Mouse (Mus musculus): Measurements from ENCODE around the gene Serpine1.

DNA sequence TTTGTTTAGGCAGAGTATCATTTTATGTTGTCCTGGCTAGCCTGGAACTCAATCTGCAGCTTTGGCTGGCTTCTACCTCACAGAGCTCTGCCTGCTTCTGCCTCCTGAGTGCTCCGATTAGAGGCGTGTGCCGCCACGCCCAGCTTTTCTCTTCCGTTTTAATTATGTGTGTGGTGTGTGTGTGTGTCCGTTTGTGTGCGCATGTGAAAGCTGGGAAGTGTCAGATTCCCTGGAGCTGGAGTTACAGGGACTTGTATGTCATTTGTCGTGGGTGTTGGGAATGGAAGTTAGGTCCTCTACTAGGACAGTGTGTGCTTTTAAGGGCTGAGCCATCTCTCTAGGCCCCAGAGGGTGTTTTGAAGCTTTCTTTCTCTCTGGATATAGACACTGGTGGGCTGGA lies 1.1 kb upstream of the Serpine1 start:
- TF ChIP-seq POLR2A (IDR thresholded peaks at IDR 0.05; ENCODE audit: control insufficient read depth, extremely low read depth, insufficient read depth, low read length, poor library complexity), result no peak
- no peak for TF ChIP-seq CTCF (IDR thresholded peaks at IDR 0.05; ENCODE audit: borderline replicate concordance, control insufficient read depth, extremely low read depth, insufficient read depth, low read length, poor library complexity)

Data from thymus, adult 2 months (tissue).